Mouse (Mus musculus): Measurements from ENCODE around the gene Sestd1. TPM values are rescaled to one million over a fixed set of nuclear protein-coding genes. Genes with fewer than 3 reads are reported as not detected.

The Sestd1 gene
- polyA plus RNA-seq, 1 experiment: 11.3 TPM

GRCm38 (mm10) chr2:77146968-77147367, 133.4 kb downstream of the Sestd1 start:
- Histone ChIP-seq H3K36me3 (ENCODE audit: control insufficient read depth, insufficient read depth) (no peaks in the 10 kb centered on the region), H3K4me3 (no peak overlapping the region), H3K27me3 (ENCODE audit: control insufficient read depth, insufficient read depth, insufficient read length) (no peaks in the 10 kb centered on the region), H3K4me2 (ENCODE audit: low read depth) (no peak overlapping the region), H3K79me2 (ENCODE audit: control insufficient read depth, insufficient read depth) (peaks cover 4% of the 10 kb centered on the region), H3ac (ENCODE audit: control insufficient read depth, insufficient read length) (no peak overlapping the region)
- TF ChIP-seq USF1 (IDR thresholded peaks at IDR 0.05; ENCODE audit: low read depth) (no peak), TCF12 (IDR thresholded peaks at IDR 0.05; ENCODE audit: insufficient read depth, poor library complexity, severe bottlenecking) (no peak), TCF3 (IDR thresholded peaks at IDR 0.05; ENCODE audit: insufficient read length, low read depth) (no peak), E2F4 (IDR thresholded peaks at IDR 0.05; ENCODE audit: insufficient read depth) (no peak), CEBPB (IDR thresholded peaks at IDR 0.05; ENCODE audit: insufficient read depth, poor library complexity, severe bottlenecking) (no peak), MAX (IDR thresholded peaks at IDR 0.05; ENCODE audit: low read depth) (no peak), SRF (IDR thresholded peaks at IDR 0.05; ENCODE audit: control insufficient read depth, insufficient read length, low read depth) (no peak), MYOD1 (IDR thresholded peaks at IDR 0.05; ENCODE audit: control insufficient read depth in 1 of 3, insufficient read length in 2 of 3, low read depth in 2 of 3) (no peak), POLR2A (IDR thresholded peaks at IDR 0.05; ENCODE audit: insufficient read length, low read depth) (no peak), REST (IDR thresholded peaks at IDR 0.05; ENCODE audit: insufficient read depth, insufficient read length) (no peak)

- Histone ChIP-seq H3K4me3 (no peak overlapping the region), H3K27me3 (ENCODE audit: control insufficient read depth, insufficient read depth, insufficient read length) (no peaks in the 10 kb centered on the region), H3K79me2 (ENCODE audit: control insufficient read depth, insufficient read depth) (peaks cover 4% of the 10 kb centered on the region), H3K36me3 (ENCODE audit: control insufficient read depth, insufficient read depth) (no peaks in the 10 kb centered on the region), H3ac (ENCODE audit: control insufficient read depth, insufficient read length) (no peak overlapping the region), H3K4me2 (ENCODE audit: low read depth) (no peak overlapping the region)
- TF ChIP-seq USF1 (IDR thresholded peaks at IDR 0.05; ENCODE audit: low read depth) (no peak), REST (IDR thresholded peaks at IDR 0.05; ENCODE audit: insufficient read depth, insufficient read length) (no peak), POLR2A (IDR thresholded peaks at IDR 0.05; ENCODE audit: insufficient read length, low read depth) (no peak), E2F4 (IDR thresholded peaks at IDR 0.05; ENCODE audit: insufficient read depth) (no peak), MYOG (IDR thresholded peaks at IDR 0.05; ENCODE audit: control insufficient read depth in 1 of 3, insufficient read depth in 1 of 3, insufficient read length in 2 of 3, low read depth in 2 of 3) (no peak), MAX (IDR thresholded peaks at IDR 0.05; ENCODE audit: low read depth) (no peak), TCF12 (IDR thresholded peaks at IDR 0.05; ENCODE audit: insufficient read depth, poor library complexity, severe bottlenecking) (no peak), MYOD1 (IDR thresholded peaks at IDR 0.05; ENCODE audit: control insufficient read depth in 1 of 3, insufficient read length in 2 of 3, low read depth in 2 of 3) (no peak), TCF3 (IDR thresholded peaks at IDR 0.05; ENCODE audit: insufficient read length, low read depth) (no peak), CEBPB (IDR thresholded peaks at IDR 0.05; ENCODE audit: insufficient read depth, poor library complexity, severe bottlenecking) (no peak), POLR2AphosphoS2 (IDR thresholded peaks at IDR 0.05; ENCODE audit: insufficient read length, low read depth) (no peak), SRF (IDR thresholded peaks at IDR 0.05; ENCODE audit: control insufficient read depth, insufficient read length, low read depth) (no peak)
Observed at GRCm38 (mm10) chr2:77146291-77146690, 134.1 kb downstream of the Sestd1 start.

- H3K4me3 ChIP-seq: no peak overlapping the region
Observed at GRCm38 (mm10) chr2:77143536-77143935, 136.9 kb downstream of the Sestd1 start.

GRCm38 (mm10) chr2:77138879-77139278, 141.5 kb downstream of the Sestd1 start:
- H3K4me2 ChIP-seq (ENCODE audit: low read depth): no peak overlapping the region
- H3K36me3 ChIP-seq (ENCODE audit: control insufficient read depth, insufficient read depth): peaks cover 14% of the 10 kb centered on the region
- TF ChIP-seq MYOD1 (IDR thresholded peaks at IDR 0.05; ENCODE audit: control insufficient read depth in 1 of 3, insufficient read length in 2 of 3, low read depth in 2 of 3) (no peak), TCF12 (IDR thresholded peaks at IDR 0.05; ENCODE audit: insufficient read depth, poor library complexity, severe bottlenecking) (no peak), SRF (IDR thresholded peaks at IDR 0.05; ENCODE audit: control insufficient read depth, insufficient read length, low read depth) (no peak), TCF3 (IDR thresholded peaks at IDR 0.05; ENCODE audit: insufficient read length, low read depth) (no peak), MAX (IDR thresholded peaks at IDR 0.05; ENCODE audit: low read depth) (no peak), POLR2A (IDR thresholded peaks at IDR 0.05; ENCODE audit: insufficient read length, low read depth) (no peak), POLR2AphosphoS2 (IDR thresholded peaks at IDR 0.05; ENCODE audit: insufficient read length, low read depth) (no peak)

More at GRCm38 (mm10) chr2:77143536-77143935, 136.9 kb downstream of the Sestd1 start:
- H3ac ChIP-seq (ENCODE audit: control insufficient read depth, insufficient read length): no peak overlapping the region
- TF ChIP-seq E2F4 (IDR thresholded peaks at IDR 0.05; ENCODE audit: insufficient read depth) (no peak), MAX (IDR thresholded peaks at IDR 0.05; ENCODE audit: low read depth) (no peak), REST (IDR thresholded peaks at IDR 0.05; ENCODE audit: insufficient read depth, insufficient read length) (no peak), CEBPB (IDR thresholded peaks at IDR 0.05; ENCODE audit: insufficient read depth, poor library complexity, severe bottlenecking) (no peak), TCF12 (IDR thresholded peaks at IDR 0.05; ENCODE audit: insufficient read depth, poor library complexity, severe bottlenecking) (no peak), SRF (IDR thresholded peaks at IDR 0.05; ENCODE audit: control insufficient read depth, insufficient read length, low read depth) (no peak), POLR2AphosphoS2 (IDR thresholded peaks at IDR 0.05; ENCODE audit: insufficient read length, low read depth) (no peak), MYOG (IDR thresholded peaks at IDR 0.05; ENCODE audit: control insufficient read depth in 1 of 3, insufficient read depth in 1 of 3, insufficient read length in 2 of 3, low read depth in 2 of 3) (no peak), TCF3 (IDR thresholded peaks at IDR 0.05; ENCODE audit: insufficient read length, low read depth) (no peak), USF1 (IDR thresholded peaks at IDR 0.05; ENCODE audit: low read depth) (no peak), MYOD1 (IDR thresholded peaks at IDR 0.05; ENCODE audit: control insufficient read depth in 1 of 3, insufficient read length in 2 of 3, low read depth in 2 of 3) (no peak), POLR2A (IDR thresholded peaks at IDR 0.05; ENCODE audit: insufficient read length, low read depth) (no peak)
- no peak overlapping the region for H3K4me2 ChIP-seq (ENCODE audit: low read depth)
- peaks cover 14% of the 10 kb centered on the region for H3K36me3 ChIP-seq (ENCODE audit: control insufficient read depth, insufficient read depth)
- no peaks in the 10 kb centered on the region for H3K27me3 ChIP-seq (ENCODE audit: control insufficient read depth, insufficient read depth, insufficient read length)
- peaks cover 4% of the 10 kb centered on the region for H3K79me2 ChIP-seq (ENCODE audit: control insufficient read depth, insufficient read depth)

GRCm38 (mm10) chr2:77134906-77135305, 145.5 kb downstream of the Sestd1 start:
- peaks cover 4% of the 10 kb centered on the region for H3K79me2 ChIP-seq (ENCODE audit: control insufficient read depth, insufficient read depth)

More at GRCm38 (mm10) chr2:77138879-77139278, 141.5 kb downstream of the Sestd1 start:
- no peaks in the 10 kb centered on the region for H3K27me3 ChIP-seq (ENCODE audit: control insufficient read depth, insufficient read depth, insufficient read length)
- H3K79me2 ChIP-seq (ENCODE audit: control insufficient read depth, insufficient read depth): peaks cover 4% of the 10 kb centered on the region
- no peak overlapping the region for H3K4me3 ChIP-seq
- H3ac ChIP-seq (ENCODE audit: control insufficient read depth, insufficient read length): no peak overlapping the region

More at GRCm38 (mm10) chr2:77134906-77135305, 145.5 kb downstream of the Sestd1 start:
- Histone ChIP-seq H3K4me2 (ENCODE audit: low read depth) (no peak overlapping the region), H3K27me3 (ENCODE audit: control insufficient read depth, insufficient read depth, insufficient read length) (no peaks in the 10 kb centered on the region), H3K4me3 (no peak overlapping the region), H3ac (ENCODE audit: control insufficient read depth, insufficient read length) (no peak overlapping the region), H3K36me3 (ENCODE audit: control insufficient read depth, insufficient read depth) (peaks cover 11% of the 10 kb centered on the region)
- TF ChIP-seq SRF (IDR thresholded peaks at IDR 0.05; ENCODE audit: control insufficient read depth, insufficient read length, low read depth): no peak
- TF ChIP-seq TCF12 (IDR thresholded peaks at IDR 0.05; ENCODE audit: insufficient read depth, poor library complexity, severe bottlenecking): no peak
- TF ChIP-seq E2F4 (IDR thresholded peaks at IDR 0.05; ENCODE audit: insufficient read depth): no peak
- no peak for TF ChIP-seq POLR2AphosphoS2 (IDR thresholded peaks at IDR 0.05; ENCODE audit: insufficient read length, low read depth)
- TF ChIP-seq CEBPB (IDR thresholded peaks at IDR 0.05; ENCODE audit: insufficient read depth, poor library complexity, severe bottlenecking): no peak
- TF ChIP-seq TCF3 (IDR thresholded peaks at IDR 0.05; ENCODE audit: insufficient read length, low read depth): no peak
- no peak for TF ChIP-seq MYOD1 (IDR thresholded peaks at IDR 0.05; ENCODE audit: control insufficient read depth in 1 of 3, insufficient read length in 2 of 3, low read depth in 2 of 3)
- no peak for TF ChIP-seq POLR2A (IDR thresholded peaks at IDR 0.05; ENCODE audit: insufficient read length, low read depth)
- TF ChIP-seq MYOG (IDR thresholded peaks at IDR 0.05; ENCODE audit: control insufficient read depth in 1 of 3, insufficient read depth in 1 of 3, insufficient read length in 2 of 3, low read depth in 2 of 3): no peak
- TF ChIP-seq REST (IDR thresholded peaks at IDR 0.05; ENCODE audit: insufficient read depth, insufficient read length): no peak

Data from myocyte (in vitro differentiated cells).